Mouse (Mus musculus) cerebellum, adult 2 months (tissue): Measurements from ENCODE around the gene Ppm1j.

Experiments
- CTCF ChIP-seq: fragments of 200-500 bp; IDR thresholded peaks from 2 replicates; pipeline ENCODE4 v1.5.1; 2011; ENCODE audit warnings: low read depth, mild to moderate bottlenecking, control low read depth, low read length, moderate library complexity, borderline replicate concordance; ENCODE audit not compliant: insufficient read depth
- POLR2A ChIP-seq: fragments of 200-500 bp; IDR thresholded peaks from 2 replicates; pipeline ENCODE4 v1.6.1; 2011; ENCODE audit warnings: low read length, control low read depth, borderline replicate concordance; ENCODE audit not compliant: insufficient read depth

DNA sequence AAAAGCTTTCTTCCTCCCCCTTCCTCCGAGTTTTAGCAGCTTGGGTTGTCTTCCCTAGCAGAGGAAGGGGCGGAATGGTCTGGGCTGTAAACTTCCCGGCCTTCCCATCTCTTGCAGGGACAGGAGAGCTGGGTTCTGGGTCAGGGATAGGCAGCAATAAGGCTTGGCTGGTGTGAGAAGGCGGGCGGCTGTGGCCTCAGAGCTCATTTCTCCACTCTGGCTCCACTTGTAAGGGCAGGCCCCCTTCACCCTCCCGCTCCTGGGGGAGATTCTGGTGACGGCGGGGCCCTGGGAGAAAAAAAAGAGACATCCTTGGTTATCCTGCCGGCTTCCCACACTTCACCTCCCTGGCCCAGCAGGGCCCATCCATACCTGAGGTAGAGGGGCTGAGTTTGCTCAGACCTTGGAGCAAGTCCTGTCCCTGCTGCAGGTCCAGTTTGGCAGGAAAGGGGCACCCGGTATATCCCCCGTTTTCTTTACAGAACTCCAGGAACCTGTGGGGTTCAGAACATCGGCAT is 14.2 kb downstream of the Ppm1j start:
- TF ChIP-seq CTCF: no peak
- TF ChIP-seq POLR2A: no peak
